ENCODE assay signal across 18 mouse cellular contexts in the genomic region with DNA sequence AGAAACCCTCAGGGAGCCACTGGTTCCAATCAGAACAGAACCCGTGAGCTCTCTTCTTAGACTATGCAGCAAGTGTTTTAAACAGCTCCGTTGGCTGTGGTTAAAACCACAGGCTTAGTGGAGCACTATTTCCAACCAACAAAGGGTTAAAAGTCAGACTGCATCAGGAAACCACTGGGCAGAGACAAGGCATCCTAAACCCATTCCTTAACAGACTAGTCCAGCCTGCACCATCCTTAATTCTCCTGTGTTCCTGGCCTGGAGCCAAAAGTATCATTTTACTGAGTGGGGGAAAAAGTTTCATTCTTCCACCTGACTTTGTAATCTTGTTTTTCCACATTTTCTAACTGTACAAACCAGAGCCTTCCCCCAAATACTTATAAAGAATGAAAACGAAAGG. TPM values are rescaled to one million over a fixed set of nuclear protein-coding genes. Genes with fewer than 3 reads are reported as not detected.
A peak's percentile ranks its signal among the peaks of the same experiment; 100 is the strongest.
DNase-seq lines count a peak whose midpoint lies in the region; ATAC-seq and TF ChIP-seq lines count a peak whose summit lies in the region.
"Had no signal": no experiment of that assay in that cellular context is flagged by ENCODE, and none has a peak within 500 bp of the region (broad histone marks: within the 10 kb centered on the region; RNA-seq: fewer than 3 reads in every experiment).

No protein-coding gene starts in this region.

- TF ChIP-seq CTCF in gastrocnemius, adult 2 months (IDR thresholded peaks at IDR 0.05): no peak
- TF ChIP-seq CTCF in liver, postnatal 0 days (IDR thresholded peaks at IDR 0.05; ENCODE audit: low read depth): no peak

- 35% methylated on average over 3 of the region's 3 CpGs for WGBS in embryonic facial prominence, embryonic 12.5 days
- 29% methylated on average over 3 of the region's 3 CpGs for WGBS in liver, postnatal 0 days (ENCODE audit: insufficient replicate concordance)

- no peak for ATAC-seq in megakaryocyte, adult 5-6 weeks (ENCODE audit: poor library complexity, severe bottlenecking)
- ATAC-seq in embryonic facial prominence, embryonic 12.5 days (ENCODE audit: insufficient number of reproducible peaks, insufficient read depth, low FRiP score, low TSS enrichment): 0 out of 2 replicates have a peak, but pooled peaks have one; percentile 49
- ATAC-seq in liver, postnatal 0 days: no peak
- ATAC-seq: forebrain, postnatal 0 days; intestine, postnatal 0 days; midbrain, embryonic 15.5 days; Patski had no signal

- no peaks in the 10 kb centered on the region for H3K27me3 ChIP-seq in megakaryocyte, embryonic 14.5 days (replicated peaks)
- no peaks in the 10 kb centered on the region for H3K27me3 ChIP-seq in embryonic facial prominence, embryonic 12.5 days
- no peaks in the 10 kb centered on the region for H3K27me3 ChIP-seq in liver, postnatal 0 days (ENCODE audit: insufficient read depth, low read length)
- H3K27me3 ChIP-seq: midbrain, embryonic 15.5 days; Patski had no signal

- intact Hi-C loops in gastrocnemius, adult 2 months (cut with DNase I): no loop called here

- no peak overlapping the region for H3K9ac ChIP-seq in embryonic facial prominence, embryonic 12.5 days
- no peak overlapping the region for H3K9ac ChIP-seq in liver, postnatal 0 days (replicated peaks)
- H3K9ac ChIP-seq: forebrain, postnatal 0 days; midbrain, embryonic 15.5 days had no signal

- no peak overlapping the region for H3K4me3 ChIP-seq in gastrocnemius, adult 2 months
- peak overlapping the region; percentile 82 for H3K4me3 ChIP-seq in megakaryocyte, embryonic 14.5 days (replicated peaks)
- H3K4me3 ChIP-seq in embryonic facial prominence, embryonic 12.5 days: no peak overlapping the region
- no peak overlapping the region for H3K4me3 ChIP-seq in liver, postnatal 0 days (ENCODE audit: low read depth, low read length)
- H3K4me3 ChIP-seq: midbrain, embryonic 15.5 days had no signal

- no peak for DNase-seq in gastrocnemius, adult 2 months
- no peak for DNase-seq in gastrocnemius, postnatal 4 days (ENCODE audit: low spot score in 2 of 2)
- no peak for DNase-seq in liver, postnatal 0 days
- DNase-seq in Muller cell, postnatal 12 days (ENCODE audit: inconsistent ontology term): no peak
- no peak for DNase-seq in layer of hippocampus, postnatal 14 days (ENCODE audit: low spot score in 2 of 2)
- DNase-seq: adrenal gland, adult 2 months; B cell, adult 2 months; cerebellum, adult 9-10 months; forebrain, postnatal 0 days; heart, adult 11 months; heart, postnatal 36 days; lung, postnatal 10 days had no signal

- H3K36me3 ChIP-seq in megakaryocyte, embryonic 14.5 days (replicated peaks; ENCODE audit: low read length): no peaks in the 10 kb centered on the region
- H3K36me3 ChIP-seq in embryonic facial prominence, embryonic 12.5 days: no peaks in the 10 kb centered on the region
- H3K36me3 ChIP-seq in liver, postnatal 0 days (replicated peaks; ENCODE audit: insufficient read depth, low read length): no peaks in the 10 kb centered on the region
- H3K36me3 ChIP-seq: midbrain, embryonic 15.5 days had no signal

- H3K4me2 ChIP-seq in embryonic facial prominence, embryonic 12.5 days (replicated peaks): 0 out of 2 replicates have a peak overlapping the region, but pooled peaks have one; percentile 0
- 0 out of 2 replicates have a peak overlapping the region, but pooled peaks have one; percentile 7 for H3K4me2 ChIP-seq in liver, postnatal 0 days (ENCODE audit: low read depth, low read length)
- H3K4me2 ChIP-seq: midbrain, embryonic 15.5 days had no signal

- peak overlapping the region; percentile 49 for H3K27ac ChIP-seq in gastrocnemius, adult 2 months
- H3K27ac ChIP-seq in embryonic facial prominence, embryonic 12.5 days: no peak overlapping the region
- no peak overlapping the region for H3K27ac ChIP-seq in liver, postnatal 0 days (ENCODE audit: low read depth)
- H3K27ac ChIP-seq: midbrain, embryonic 15.5 days had no signal

- peaks cover 13% of the 10 kb centered on the region for H3K4me1 ChIP-seq in megakaryocyte, embryonic 14.5 days
- 0 out of 2 replicates have a peak, but pooled peaks cover 8% of the 10 kb centered on the region for H3K4me1 ChIP-seq in embryonic facial prominence, embryonic 12.5 days
- H3K4me1 ChIP-seq in liver, postnatal 0 days (ENCODE audit: insufficient read depth): no peaks in the 10 kb centered on the region
- H3K4me1 ChIP-seq: midbrain, embryonic 15.5 days had no signal

- TF ChIP-seq EP300 in liver, postnatal 0 days (IDR thresholded peaks at IDR 0.05; ENCODE audit: low read depth): no peak

- H3K9me3 ChIP-seq in megakaryocyte, embryonic 14.5 days: no peaks in the 10 kb centered on the region
- H3K9me3 ChIP-seq in embryonic facial prominence, embryonic 12.5 days: no peaks in the 10 kb centered on the region
- H3K9me3 ChIP-seq in liver, postnatal 0 days (ENCODE audit: low read length): no peaks in the 10 kb centered on the region
- H3K9me3 ChIP-seq: midbrain, embryonic 15.5 days had no signal

RNA-seq across cellular contexts. Expression of gene Ikzf2, which starts 49.1 kb away (rescaled TPM):
- 10 to 100 TPM; 15.0 to 24.4 TPM for total RNA-seq in gastrocnemius, adult 2 months (2021)
- 1 to 10 TPM; 5.4 to 8.1 TPM for total RNA-seq in gastrocnemius, postnatal 4 days (2021)
- 1.7 TPM in 1 of 2 replicates, not detected in the other for polyA plus RNA-seq in megakaryocyte, embryonic 14.5 days (2012; ENCODE audit: insufficient read depth, low replicate concordance)
- 6.7 and 10.8 TPM in 2 replicates for total RNA-seq in megakaryocyte, adult 5-6 weeks (2015)
- 6.8 and 8.8 TPM in 2 replicates for total RNA-seq in megakaryocyte, adult 5-6 weeks (2017)
- 7.4 and 8.5 TPM in 2 replicates for polyA plus RNA-seq in embryonic facial prominence, embryonic 12.5 days (2016; fragmentation: Nextera tagmentation; extraction: Ambion mirVana)
- 0.33 and 0.56 TPM in 2 replicates for polyA plus RNA-seq in liver, postnatal 0 days (2015; fragmentation: Nextera tagmentation; extraction: Ambion mirVana)
- total RNA-seq in layer of hippocampus, postnatal 14 days (2021): 10 to 100 TPM in 1 of 2 experiments, 1 to 10 TPM in 1; 7.0 to 10.4 TPM
